25 mouse cellular contexts compared by ENCODE assay signal in genomic region chr12:35506383-35506782, GRCm38 (mm10).
"Had no signal": no experiment of that assay in that cellular context is flagged by ENCODE, and none has a peak within 500 bp of the region (broad histone marks: within the 10 kb centered on the region; RNA-seq: fewer than 3 reads in every experiment).

No protein-coding gene starts in this region.

- H3K27ac ChIP-seq: gastrocnemius, adult 2 months; heart, adult 2 months; heart, embryonic 13.5 days; heart, embryonic 15.5 days; hindbrain, embryonic 10.5 days; hindbrain, embryonic 12.5 days; hindbrain, embryonic 14.5 days; intestine, embryonic 15.5 days; layer of hippocampus, adult 2 months; left cerebral cortex, adult 2 months; limb, embryonic 10.5 days; limb, embryonic 12.5 days had no signal

- H3K27me3 ChIP-seq: heart, embryonic 13.5 days; heart, embryonic 15.5 days; hindbrain, embryonic 12.5 days; intestine, embryonic 15.5 days; limb, embryonic 12.5 days had no signal

- H3K4me1 ChIP-seq: heart, embryonic 13.5 days; heart, embryonic 15.5 days; hindbrain, embryonic 10.5 days; hindbrain, embryonic 12.5 days; intestine, embryonic 15.5 days; limb, embryonic 12.5 days had no signal

- ATAC-seq: forebrain, embryonic 16.5 days; hindbrain, embryonic 16.5 days; inflammation-experienced regulatory T-cells, adult 6 months; intestine, embryonic 15.5 days; intestine, postnatal 0 days had no signal

- H3K9me3 ChIP-seq: heart, embryonic 13.5 days; heart, embryonic 15.5 days; hindbrain, embryonic 10.5 days; hindbrain, embryonic 12.5 days; intestine, embryonic 15.5 days; limb, embryonic 10.5 days; limb, embryonic 12.5 days had no signal

- H3K4me3 ChIP-seq: gastrocnemius, adult 2 months; heart, adult 2 months; heart, embryonic 13.5 days; heart, embryonic 15.5 days; hindbrain, embryonic 10.5 days; hindbrain, embryonic 12.5 days; intestine, embryonic 15.5 days; layer of hippocampus, adult 2 months; left cerebral cortex, adult 2 months; limb, embryonic 10.5 days; limb, embryonic 12.5 days had no signal

- DNase-seq: gastrocnemius, adult 2 months; gastrocnemius, postnatal 10 days; gastrocnemius, postnatal 25 days; heart, adult 2 months; heart, postnatal 4 days; kidney, adult 18-20 months; kidney, adult 8-10 months; kidney, postnatal 10 days; kidney, postnatal 25 days; kidney, postnatal 4 days had no signal

- H3K36me3 ChIP-seq: heart, embryonic 15.5 days; hindbrain, embryonic 12.5 days; limb, embryonic 10.5 days; limb, embryonic 12.5 days had no signal

- H3K9ac ChIP-seq: heart, embryonic 13.5 days; heart, embryonic 15.5 days; hindbrain, embryonic 12.5 days; hindbrain, embryonic 14.5 days; intestine, embryonic 15.5 days; limb, embryonic 12.5 days had no signal

- H3K4me2 ChIP-seq: heart, embryonic 11.5 days; heart, embryonic 13.5 days; heart, embryonic 15.5 days; hindbrain, embryonic 12.5 days; hindbrain, embryonic 14.5 days; intestine, embryonic 15.5 days; limb, embryonic 12.5 days had no signal
